Mouse (Mus musculus) cortical plate, adult 2 months (tissue): ENCODE results near the gene Ttll11. TPM values are rescaled to one million over a fixed set of nuclear protein-coding genes. Genes with fewer than 3 reads are reported as not detected.

Experiments
- H3K27ac ChIP-seq: fragments of 200-500 bp; 2 replicates; pipeline ENCODE4 v1.5.1; 2012; ENCODE audit warnings: low read length, control low read depth, inconsistent platforms; ENCODE audit not compliant: insufficient read depth
- H3K4me1 ChIP-seq: fragments of 200-500 bp; 2 replicates; pipeline ENCODE4 v1.6.1; 2011; ENCODE audit warnings: low read length; ENCODE audit not compliant: control insufficient read depth, insufficient read depth
- H3K4me3 ChIP-seq: fragments of 200-500 bp; 2 replicates; pipeline ENCODE4 v1.5.1; 2011; ENCODE audit warnings: mild to moderate bottlenecking, low read length, control low read depth; ENCODE audit not compliant: insufficient read depth
- CTCF ChIP-seq: fragments of 200-500 bp; IDR thresholded peaks from 2 replicates; pipeline ENCODE4 v1.5.1; 2011; ENCODE audit warnings: mild to moderate bottlenecking, control low read depth, low read length; ENCODE audit not compliant: insufficient read depth; ENCODE audit errors: extremely low read depth
- POLR2A ChIP-seq: fragments of 200-500 bp; IDR thresholded peaks from 2 replicates; pipeline ENCODE4 v1.6.1; 2011; ENCODE audit warnings: mild to moderate bottlenecking, low read length, control low read depth; ENCODE audit not compliant: insufficient read depth; ENCODE audit errors: extremely low read depth
- polyA plus RNA-seq: library from polyadenylated mRNA; depleted of rRNA; stranded (reverse); fragments of >200 nt; gene quantifications from 2 replicates; pipeline ENCODE4 v1.2.3, GENCODE M21; 2012

Ttll11 gene
- polyA plus RNA-seq, 1 experiment: 36.1 TPM

GRCm38 (mm10) chr2:35889776-35890175 lies 89.9 kb downstream of the Ttll11 start:
- TF ChIP-seq POLR2A: no peak
- no peak for TF ChIP-seq CTCF
- no peak overlapping the region for H3K27ac ChIP-seq
- H3K4me1 ChIP-seq: no peaks in the 10 kb centered on the region
- H3K4me3 ChIP-seq: no peak overlapping the region

GRCm38 (mm10) chr2:35884296-35884695 lies 95.4 kb downstream of the Ttll11 start:
- H3K4me3 ChIP-seq: no peak overlapping the region
- TF ChIP-seq POLR2A (no peak), CTCF (no peak)
- no peaks in the 10 kb centered on the region; the same call in 1 of the 2 replicates for H3K4me1 ChIP-seq
- H3K27ac ChIP-seq: no peak overlapping the region

- TF ChIP-seq POLR2A: no peak
- no peak for TF ChIP-seq CTCF
- Histone ChIP-seq H3K4me1 (no peaks in the 10 kb centered on the region; the same call in 1 of the 2 replicates), H3K27ac (no peak overlapping the region), H3K4me3 (no peak overlapping the region)
Observed at GRCm38 (mm10) chr2:35882336-35882987, 97.3 kb downstream of the Ttll11 start.

- Histone ChIP-seq H3K4me1 (no peaks in the 10 kb centered on the region; the same call in 1 of the 2 replicates), H3K27ac (no peak overlapping the region), H3K4me3 (no peak overlapping the region)
- TF ChIP-seq CTCF (no peak), POLR2A (no peak)
Observed at GRCm38 (mm10) chr2:35881896-35882295, 97.8 kb downstream of the Ttll11 start.

GRCm38 (mm10) chr2:35880362-35880761 lies 99.4 kb downstream of the Ttll11 start:
- H3K4me1 ChIP-seq: no peaks in the 10 kb centered on the region; the same call in 1 of the 2 replicates
- H3K27ac ChIP-seq: no peak overlapping the region
- no peak for TF ChIP-seq POLR2A
- TF ChIP-seq CTCF: no peak
- H3K4me3 ChIP-seq: no peak overlapping the region

- Histone ChIP-seq H3K4me3 (no peak overlapping the region), H3K27ac (no peak overlapping the region), H3K4me1 (no peaks in the 10 kb centered on the region; the same call in 1 of the 2 replicates)
- no peak for TF ChIP-seq CTCF
- no peak for TF ChIP-seq POLR2A
Observed at GRCm38 (mm10) chr2:35879887-35880286, 99.8 kb downstream of the Ttll11 start.

- Histone ChIP-seq H3K27ac (no peak overlapping the region), H3K4me3 (no peak overlapping the region), H3K4me1 (no peaks in the 10 kb centered on the region; the same call in 1 of the 2 replicates)
- TF ChIP-seq CTCF: no peak
- TF ChIP-seq POLR2A: no peak
Observed at GRCm38 (mm10) chr2:35878506-35878905, 101.2 kb downstream of the Ttll11 start.

- Histone ChIP-seq H3K4me3 (no peak overlapping the region), H3K27ac (no peak overlapping the region), H3K4me1 (no peaks in the 10 kb centered on the region)
- TF ChIP-seq POLR2A (no peak), CTCF (no peak)
Observed at GRCm38 (mm10) chr2:35875572-35875971, 104.1 kb downstream of the Ttll11 start.

- TF ChIP-seq CTCF (no peak), POLR2A (no peak)
- H3K4me1 ChIP-seq: peaks cover under 1% of the 10 kb centered on the region; the same call in 1 of the 2 replicates
- no peak overlapping the region for H3K4me3 ChIP-seq
- no peak overlapping the region for H3K27ac ChIP-seq
Observed at GRCm38 (mm10) chr2:35874421-35874820, 105.3 kb downstream of the Ttll11 start.

- H3K27ac ChIP-seq: no peak overlapping the region
- H3K4me3 ChIP-seq: no peak overlapping the region
- TF ChIP-seq CTCF: no peak
- no peak for TF ChIP-seq POLR2A
- peaks cover 3% of the 10 kb centered on the region; the same call in 1 of the 2 replicates for H3K4me1 ChIP-seq
Observed at GRCm38 (mm10) chr2:35869165-35869564, 110.5 kb downstream of the Ttll11 start.

- TF ChIP-seq CTCF (no peak), POLR2A (no peak)
- H3K27ac ChIP-seq: no peak overlapping the region
- H3K4me1 ChIP-seq: 0 out of 2 replicates have a peak, but pooled peaks cover 1% of the 10 kb centered on the region
- H3K4me3 ChIP-seq: no peak overlapping the region
Observed at GRCm38 (mm10) chr2:35863284-35863683, 116.4 kb downstream of the Ttll11 start.
